21 mouse cellular contexts compared by ENCODE assay signal in the genomic region with DNA sequence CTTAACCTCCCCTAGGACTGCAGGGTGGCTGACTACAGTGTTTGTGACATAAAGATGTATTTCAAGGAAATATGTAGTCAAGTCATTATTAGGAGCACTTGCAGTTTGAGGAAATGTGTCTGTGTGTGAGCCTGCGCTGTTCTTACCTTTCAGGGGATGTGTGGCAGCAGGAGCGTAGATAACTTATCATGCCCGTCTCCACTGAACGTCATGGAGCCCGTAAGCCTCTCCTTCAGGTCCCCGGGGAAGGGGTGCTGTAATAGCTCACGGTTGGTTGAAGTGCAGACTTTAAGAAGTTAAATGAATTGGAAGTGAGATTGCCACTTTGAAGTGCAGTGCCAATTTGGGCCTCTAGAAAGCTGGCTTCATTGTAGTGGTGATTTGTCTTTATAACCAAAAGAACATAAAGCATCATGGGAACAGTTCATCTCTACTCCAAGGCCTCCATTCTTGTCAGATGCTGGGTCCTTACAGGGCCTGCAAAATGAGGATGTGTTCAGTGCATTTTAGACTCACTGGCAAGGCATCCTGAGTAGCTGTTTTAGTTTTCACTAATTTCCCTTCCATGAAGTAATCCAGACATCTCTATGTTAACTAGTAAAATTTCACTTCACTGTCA. TPM values are rescaled to one million over a fixed set of nuclear protein-coding genes. Genes with fewer than 3 reads are reported as not detected.
"Had no signal": no experiment of that assay in that cellular context is flagged by ENCODE, and none has a peak within 500 bp of the region (broad histone marks: within the 10 kb centered on the region; RNA-seq: fewer than 3 reads in every experiment).

No protein-coding gene starts in this region.

- H3K4me1 ChIP-seq: liver, embryonic 13.5 days; midbrain, embryonic 12.5 days; neural tube, embryonic 12.5 days; stomach, embryonic 15.5 days had no signal

- H3K4me3 ChIP-seq: limb, embryonic 12.5 days; liver, embryonic 13.5 days; lung, embryonic 15.5 days; megakaryocyte, embryonic 14.5 days; midbrain, embryonic 12.5 days; neural tube, embryonic 12.5 days; stomach, embryonic 15.5 days had no signal

- H3K4me2 ChIP-seq: limb, embryonic 12.5 days; liver, embryonic 13.5 days; lung, embryonic 15.5 days; midbrain, embryonic 12.5 days; neural tube, embryonic 12.5 days; stomach, embryonic 15.5 days had no signal

- H3K9me3 ChIP-seq: limb, embryonic 12.5 days; liver, embryonic 13.5 days; lung, embryonic 15.5 days; megakaryocyte, embryonic 14.5 days; midbrain, embryonic 12.5 days; neural tube, embryonic 12.5 days; stomach, embryonic 15.5 days had no signal

- H3K27ac ChIP-seq: limb, embryonic 12.5 days; liver, embryonic 13.5 days; lung, embryonic 15.5 days; macrophage; midbrain, embryonic 12.5 days; neural tube, embryonic 12.5 days; stomach, embryonic 15.5 days had no signal

- ATAC-seq: liver, postnatal 0 days had no signal

- H3K27me3 ChIP-seq: limb, embryonic 12.5 days; liver, embryonic 13.5 days; lung, embryonic 15.5 days; megakaryocyte, embryonic 14.5 days; midbrain, embryonic 12.5 days; neural tube, embryonic 12.5 days; stomach, embryonic 15.5 days had no signal

- H3K9ac ChIP-seq: limb, embryonic 12.5 days; liver, embryonic 13.5 days; liver, postnatal 0 days; lung, embryonic 15.5 days; midbrain, embryonic 12.5 days; neural tube, embryonic 12.5 days; stomach, embryonic 15.5 days had no signal

- DNase-seq: layer of hippocampus, adult 9-11 months; layer of hippocampus, postnatal 36 days; liver; liver, embryonic 13.5 days; liver, postnatal 0 days; lung, postnatal 14 days; right cerebral cortex, postnatal 14 days; thymus, adult 2 months; thymus, postnatal 25 days had no signal

RNA-seq across cellular contexts. Expression of a gene that starts 46.0 kb away (rescaled TPM):
- total RNA-seq: layer of hippocampus, postnatal 36 days; left cerebral cortex, postnatal 36 days; monocyte, adult 5-6 weeks had no signal
- polyA plus RNA-seq: kidney, embryonic 14.5 days; liver, embryonic 13.5 days; liver, postnatal 0 days; macrophage; spleen, adult 2 months; stomach, embryonic 15.5 days; thymus, adult 2 months; urinary bladder, adult 2 months had no signal
